Mouse (Mus musculus) left cerebral cortex, adult 2 months (tissue): ENCODE data around the gene Metrn. TPM values are rescaled to one million over a fixed set of nuclear protein-coding genes. Genes with fewer than 3 reads are reported as not detected.

ENCODE experiments used
- DNase-seq, 2 experiments: peaks; one replicate each; pipeline ENCODE4 v3.0.0; 2021 to 2022; ENCODE audit warnings: low spot score in 2 of 2, mixed read lengths in 1 of 2; ENCODE audit errors: extremely low spot score in 1 of 2
- H3K27ac ChIP-seq: fragments of 200-600 bp; 2 replicates; pipeline ENCODE4 v1.8.1; 2022
- H3K4me3 ChIP-seq: fragments of 200-600 bp; 2 replicates; pipeline ENCODE4 v1.8.1; 2022
- CTCF ChIP-seq: fragments of 200-600 bp; IDR thresholded peaks from 2 replicates; pipeline ENCODE4 v1.8.1; 2022; ENCODE audit warnings: antibody characterized with exemption, mild to moderate bottlenecking, moderate library complexity
- intact Hi-C: fragments of 180-260 bp; cut with DNase I; formaldehyde crosslinking; loops from one replicate; pipeline ENCODE4 v1.15.1; 2025
- total RNA-seq, 2 experiments: library from RNA; stranded (reverse); gene quantifications; 2 replicates each; pipeline ENCODE4 v1.2.3; 2021

Gene Metrn
- total RNA-seq, 2 experiments from 2014 or later = 72.3 to 88.2 TPM

GRCm38 (mm10) chr17:25836397-25837075 lies 39.6 kb upstream of the Metrn start:
- peak overlapping the region; percentile 96 for H3K27ac ChIP-seq
- TF ChIP-seq CTCF = no peak
- no peak for DNase-seq
- peak overlapping the region; percentile 66 for H3K4me3 ChIP-seq
- intact Hi-C loops = no loop called here

GRCm38 (mm10) chr17:25835816-25836215 lies 38.9 kb upstream of the Metrn start:
- H3K4me3 ChIP-seq = peak overlapping the region; percentile 66
- TF ChIP-seq CTCF = no peak
- intact Hi-C loops = no loop called here
- DNase-seq = no peak
- peak overlapping the region; percentile 96 for H3K27ac ChIP-seq

- intact Hi-C loops = no loop called here
- no peak for DNase-seq
- Histone ChIP-seq H3K27ac (no peak overlapping the region), H3K4me3 (no peak overlapping the region)
- TF ChIP-seq CTCF = no peak
Measured at GRCm38 (mm10) chr17:25835301-25835700, 38.4 kb upstream of the Metrn start.

GRCm38 (mm10) chr17:25834595-25835222 lies 37.8 kb upstream of the Metrn start:
- intact Hi-C loops = no loop called here
- no peak for TF ChIP-seq CTCF
- no peak for DNase-seq
- Histone ChIP-seq H3K27ac (no peak overlapping the region; the same call in 1 of the 2 replicates), H3K4me3 (peak overlapping the region; percentile 72)

GRCm38 (mm10) chr17:25833961-25834594 lies 37.1 kb upstream of the Metrn start:
- intact Hi-C loops = no loop called here
- no peak for DNase-seq
- Histone ChIP-seq H3K27ac (peak overlapping the region; percentile 99), H3K4me3 (peak overlapping the region; percentile 72)
- no peak for TF ChIP-seq CTCF

- peak within 1 kb of the TSS; percentile 99 for H3K27ac ChIP-seq
Measured at GRCm38 (mm10) chr17:25833291-25833663, 36.3 kb upstream of the Metrn start, which contains the start of gene Stub1. Gene Stub1 (minus strand): TSS chr17:25833404.

GRCm38 (mm10) chr17:25832436-25833290 lies 35.7 kb upstream of the Metrn start:
- intact Hi-C loops = no loop called here
- Histone ChIP-seq H3K27ac (peak overlapping the region; percentile 99), H3K4me3 (peak overlapping the region; percentile 72)
- peak; percentile 97 to 98 for DNase-seq
- no peak for TF ChIP-seq CTCF

More at GRCm38 (mm10) chr17:25833291-25833663, 36.3 kb upstream of the Metrn start, which contains the start of gene Stub1:
- TF ChIP-seq CTCF = no peak
- H3K4me3 ChIP-seq = peak within 1 kb of the TSS; percentile 72
- intact Hi-C loops = no loop called here
- DNase-seq = peak; percentile 79 to 80

- peak overlapping the region; percentile 72 for H3K4me3 ChIP-seq
- intact Hi-C loops = no loop called here
- peak overlapping the region; percentile 99 for H3K27ac ChIP-seq
Measured at GRCm38 (mm10) chr17:25831451-25832281, 34.7 kb upstream of the Metrn start.

GRCm38 (mm10) chr17:25830806-25831431 lies 34.0 kb upstream of the Metrn start:
- Histone ChIP-seq H3K27ac (no peak overlapping the region), H3K4me3 (peak overlapping the region; percentile 72; the same call in 1 of the 2 replicates)
- no peak for TF ChIP-seq CTCF
- intact Hi-C loops = no loop called here
- no peak for DNase-seq

More at GRCm38 (mm10) chr17:25831451-25832281, 34.7 kb upstream of the Metrn start:
- DNase-seq = no peak
- TF ChIP-seq CTCF = no peak

GRCm38 (mm10) chr17:25830200-25830753 lies 33.3 kb upstream of the Metrn start:
- Histone ChIP-seq H3K4me3 (peak overlapping the region; percentile 67; the same call in 1 of the 2 replicates), H3K27ac (no peak overlapping the region)
- no peak for DNase-seq
- intact Hi-C loops = no loop called here
- no peak for TF ChIP-seq CTCF
